Mouse (Mus musculus) ES-E14 (cell line): ENCODE measurements at regions not wholly inside any gene's neighbourhood (a gene's known extent, or its start where the extent isn't known, plus 50 kb on each side); places are given as distances from the start of the nearest gene placed in this dataset.

Source experiments
- DNase-seq: peaks from one replicate; pipeline ENCODE4 v3.0.0-alpha.2; 2013; ENCODE audit warnings: low read depth, low spot score
- H3K27ac ChIP-seq: 2 replicates; pipeline ENCODE4 v1.5.1; 2012; ENCODE audit warnings: low read depth, mild to moderate bottlenecking, low read length, moderate library complexity, mixed read lengths; ENCODE audit not compliant: poor library complexity, insufficient read depth, severe bottlenecking
- H3K36me3 ChIP-seq: 2 replicates; pipeline ENCODE4 v1.6.1; 2012; ENCODE audit warnings: mild to moderate bottlenecking, low read length, moderate library complexity, mixed read lengths; ENCODE audit not compliant: control insufficient read depth, poor library complexity, insufficient read depth, severe bottlenecking
- H3K4me1 ChIP-seq, 2 experiments: fragments of 150-350 bp in 1 of 2; sonication (generic) in 1 of 2; 2 replicates each; pipeline ENCODE4 v1.6.1; 2012; ENCODE audit warnings: low read length in 2 of 2, mild to moderate bottlenecking in 1 of 2, mixed read lengths in 1 of 2; ENCODE audit not compliant: control insufficient read depth in 2 of 2, insufficient read depth in 2 of 2, poor library complexity in 1 of 2
- H3K4me3 ChIP-seq, 2 experiments: fragments of 150-350 bp in 1 of 2; sonication (generic) in 1 of 2; 2 replicates each; pipeline ENCODE4 v1.5.1; 2012; ENCODE audit warnings: low read length in 2 of 2, low read depth in 1 of 2, mild to moderate bottlenecking in 1 of 2, mixed read lengths in 1 of 2; ENCODE audit not compliant: insufficient read depth in 1 of 2, poor library complexity in 1 of 2, severe bottlenecking in 1 of 2
- H3K9ac ChIP-seq: 2 replicates; pipeline ENCODE4 v1.6.1; 2012; ENCODE audit warnings: low read depth, mild to moderate bottlenecking, low read length, mixed read lengths; ENCODE audit not compliant: poor library complexity, insufficient read depth, severe bottlenecking
- H3K9me3 ChIP-seq: fragments of 150-350 bp; sonication (generic); 2 replicates; pipeline ENCODE4 v1.6.1; 2012; ENCODE audit warnings: low read depth, mild to moderate bottlenecking, low read length; ENCODE audit not compliant: control insufficient read depth, insufficient read depth
- CHD2 ChIP-seq: IDR thresholded peaks from 2 replicates; pipeline ENCODE4 v1.6.1; 2014; ENCODE audit warnings: mild to moderate bottlenecking, low read depth, low read length, inconsistent platforms
- HCFC1 ChIP-seq: IDR thresholded peaks from 2 replicates; pipeline ENCODE4 v1.6.1; 2012; ENCODE audit warnings: low read length, inconsistent platforms, borderline replicate concordance; ENCODE audit not compliant: insufficient read depth
- MAFK ChIP-seq: IDR thresholded peaks from 2 replicates; pipeline ENCODE4 v1.6.1; 2014; ENCODE audit warnings: mild to moderate bottlenecking, low read depth, low read length, inconsistent platforms; ENCODE audit not compliant: insufficient read depth
- ZC3H11A ChIP-seq: IDR thresholded peaks from 2 replicates; pipeline ENCODE4 v1.6.1; 2012; ENCODE audit warnings: low read depth, mild to moderate bottlenecking, inconsistent platforms, low read length, borderline replicate concordance
- ZNF384 ChIP-seq: IDR thresholded peaks from 2 replicates; pipeline ENCODE4 v1.6.1; 2012; ENCODE audit warnings: low read depth, low read length, inconsistent platforms
- in situ Hi-C, 2 experiments: fragments of 600-800 bp; cut with MboI; formaldehyde crosslinking; loops; one replicate each; pipeline ENCODE4 v1.15.1; 2025; ENCODE audit warnings: low sequenced_read_pairs in 2 of 2, inconsistent platforms in 1 of 2; ENCODE audit not compliant: unreplicated experiment in 2 of 2

DNA sequence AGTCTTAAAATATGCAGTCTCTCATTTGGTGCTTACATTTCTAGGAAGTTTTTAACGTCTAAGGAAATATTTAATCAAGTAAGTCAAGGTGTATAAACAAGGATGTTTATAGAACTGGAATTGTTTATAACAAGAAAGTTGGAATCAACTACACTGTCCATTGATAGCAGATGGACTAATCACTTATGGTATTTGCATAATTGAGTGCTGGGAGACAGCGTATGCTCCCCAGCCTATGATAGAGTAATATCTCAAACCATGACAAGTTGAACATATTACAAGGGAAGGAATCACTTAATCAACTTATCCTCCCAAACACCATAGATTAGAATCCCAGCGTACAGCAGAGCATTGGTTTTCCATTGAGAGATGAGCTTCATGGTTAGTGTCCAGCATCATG, 232.4 kb upstream of the Ttc29 start:
- TF ChIP-seq CHD2 (no peak), HCFC1 (no peak), ZC3H11A (no peak), ZNF384 (no peak), MAFK (no peak)
- Histone ChIP-seq H3K4me3 (no peak overlapping the region), H3K4me1 (no peaks in the 10 kb centered on the region), H3K27ac (no peak overlapping the region), H3K9me3 (no peaks in the 10 kb centered on the region), H3K36me3 (no peaks in the 10 kb centered on the region), H3K9ac (no peak overlapping the region)
- DNase-seq = no peak
- in situ Hi-C loops = no loop called here

DNA sequence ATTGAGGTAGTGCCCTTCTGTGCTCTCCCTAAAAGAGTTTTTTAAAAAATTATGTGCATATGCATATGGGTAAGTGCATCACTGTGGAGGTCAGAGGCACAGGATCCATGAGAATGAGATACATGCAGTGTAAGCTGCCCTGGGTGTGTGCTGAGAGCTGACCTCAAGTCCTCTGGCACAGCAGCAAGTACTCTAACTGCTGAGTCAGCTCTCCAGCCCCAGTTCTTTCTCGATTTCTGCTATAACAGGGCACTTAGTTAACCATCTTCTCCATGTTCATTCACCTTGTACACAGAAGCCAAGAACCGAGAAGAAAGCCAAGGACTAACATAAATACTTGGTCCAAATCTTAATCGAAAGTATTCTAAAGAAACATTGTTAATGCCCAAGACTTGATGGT, 231.1 kb upstream of the Ttc29 start:
- no peaks in the 10 kb centered on the region for H3K36me3 ChIP-seq
- DNase-seq = no peak
- no peak overlapping the region for H3K4me3 ChIP-seq
- no peak for TF ChIP-seq HCFC1
- TF ChIP-seq MAFK = peak; percentile 69; the same call in 1 of the 2 replicates
- H3K9ac ChIP-seq = no peak overlapping the region
- H3K27ac ChIP-seq = no peak overlapping the region
- in situ Hi-C loops = no loop called here
- H3K4me1 ChIP-seq = no peaks in the 10 kb centered on the region
- no peaks in the 10 kb centered on the region for H3K9me3 ChIP-seq

DNA sequence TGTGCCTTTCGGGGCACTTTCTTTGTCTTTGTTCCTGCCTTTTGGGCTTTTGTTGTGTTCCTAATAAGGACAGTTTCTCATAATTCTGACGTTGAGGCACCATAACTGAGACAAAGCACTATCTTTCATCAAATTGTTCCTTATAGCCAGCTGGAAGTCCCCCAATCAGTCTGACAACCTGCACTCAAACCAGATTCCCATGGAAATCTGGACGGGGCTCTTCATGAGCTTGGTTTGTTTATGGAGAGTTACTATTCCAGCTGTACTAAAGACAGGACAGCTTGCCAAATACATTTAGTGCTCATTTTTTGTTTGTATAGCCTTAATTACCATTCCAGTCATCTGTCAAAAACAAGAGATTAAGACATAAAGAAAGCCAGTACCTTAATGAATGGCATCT, 229.6 kb upstream of the Ttc29 start:
- H3K27ac ChIP-seq = no peak overlapping the region

DNA sequence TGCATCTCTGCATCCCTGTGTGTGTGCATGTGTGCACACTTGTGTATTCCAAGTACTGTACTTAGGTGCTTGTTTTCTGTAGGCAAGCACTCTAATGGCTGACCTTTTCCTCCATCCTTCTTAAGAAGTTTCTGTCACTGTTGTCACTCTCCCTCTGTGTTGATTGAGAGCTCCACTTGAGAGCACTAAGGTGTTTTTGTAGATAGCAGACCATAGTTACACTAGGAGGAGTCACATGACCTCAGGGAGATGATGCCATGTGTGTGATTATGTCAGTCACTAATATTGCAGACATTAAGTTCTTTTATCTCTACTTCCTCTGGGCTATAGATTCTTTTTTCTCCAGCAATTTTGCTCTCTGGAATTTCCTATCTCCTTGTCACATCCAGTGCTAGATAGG, 225.9 kb upstream of the Ttc29 start:
- in situ Hi-C loops = no loop called here
- Histone ChIP-seq H3K4me3 (no peak overlapping the region), H3K27ac (no peak overlapping the region)

More for the DNA sequence above, 229.6 kb upstream of the Ttc29 start:
- no peak overlapping the region for H3K9ac ChIP-seq
- H3K9me3 ChIP-seq = no peaks in the 10 kb centered on the region
- no peak overlapping the region for H3K4me3 ChIP-seq
- DNase-seq = no peak
- no peaks in the 10 kb centered on the region for H3K36me3 ChIP-seq
- TF ChIP-seq MAFK (no peak), ZNF384 (no peak), ZC3H11A (no peak), CHD2 (no peak), HCFC1 (no peak)
- in situ Hi-C loops = no loop called here
- H3K4me1 ChIP-seq = no peaks in the 10 kb centered on the region

More for the DNA sequence above, 225.9 kb upstream of the Ttc29 start:
- TF ChIP-seq HCFC1 = no peak
- TF ChIP-seq CHD2 = no peak
- TF ChIP-seq ZC3H11A = no peak
- no peak for TF ChIP-seq ZNF384
- no peak for TF ChIP-seq MAFK
- H3K36me3 ChIP-seq = no peaks in the 10 kb centered on the region
- DNase-seq = no peak
- no peaks in the 10 kb centered on the region for H3K4me1 ChIP-seq
- no peak overlapping the region for H3K9ac ChIP-seq
- H3K9me3 ChIP-seq = no peaks in the 10 kb centered on the region
